Mouse (Mus musculus): ENCODE measurements around the gene Kcnk10.

DNA sequence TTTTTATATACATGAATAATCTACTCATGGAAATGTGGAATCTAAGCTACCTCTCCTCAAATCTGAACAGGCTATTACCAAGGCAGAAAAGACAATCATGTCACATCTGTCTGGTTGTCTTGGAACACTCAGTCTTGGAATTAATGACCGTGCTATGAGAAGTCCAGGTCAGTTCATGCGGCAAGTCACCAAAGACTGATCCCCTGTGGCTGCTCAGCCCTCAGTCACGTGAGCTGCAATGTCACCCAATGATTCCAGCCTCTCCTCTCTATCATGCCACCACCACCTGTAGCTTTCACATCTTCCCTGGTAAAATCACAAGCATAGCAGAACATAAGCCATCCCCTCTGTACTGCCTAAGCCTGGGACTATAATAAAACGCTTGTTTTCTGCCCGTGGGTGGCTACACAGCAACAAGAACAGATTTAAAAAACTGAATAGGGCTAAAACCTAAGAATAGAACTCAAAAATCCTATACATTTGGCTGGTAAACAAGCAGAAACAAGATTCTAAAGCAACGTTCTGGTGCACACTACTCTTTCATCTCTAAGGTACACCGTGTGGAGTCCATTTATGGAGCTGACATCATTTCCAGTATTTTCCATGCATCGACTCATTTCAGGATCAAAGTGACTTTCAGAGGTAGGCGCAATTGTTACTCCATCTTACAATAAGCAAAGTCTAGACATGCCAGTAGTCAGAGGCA is 33.4 kb downstream of the Kcnk10 start:
- TF ChIP-seq CTCF (IDR thresholded peaks at IDR 0.05; ENCODE audit: low read depth) (no peak), EP300 (IDR thresholded peaks at IDR 0.05; ENCODE audit: low read depth) (no peak)

All from liver, postnatal 0 days (tissue).